ENCODE assay signal across 22 mouse cellular contexts in the genomic region with DNA sequence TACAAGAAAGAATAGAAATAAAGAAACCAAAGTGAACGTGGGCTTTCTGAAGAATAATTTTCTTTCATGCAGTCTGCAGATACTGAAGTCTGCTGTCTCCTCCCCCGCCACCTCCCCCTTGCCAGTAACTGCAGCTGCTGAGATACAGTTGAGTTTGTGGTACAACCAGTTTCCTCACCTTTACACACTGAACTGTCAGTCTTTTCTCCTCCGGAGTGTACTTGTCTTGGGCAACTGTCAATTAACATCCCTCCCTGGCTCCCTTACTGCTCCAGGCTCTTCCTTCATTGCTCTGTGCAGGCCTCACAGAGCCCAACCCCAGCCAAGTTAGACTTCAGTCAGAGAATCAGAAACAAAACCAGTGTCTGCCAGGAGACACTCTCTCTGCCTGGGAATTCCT. TPM values are rescaled to one million over a fixed set of nuclear protein-coding genes. Genes with fewer than 3 reads are reported as not detected.
DNase-seq lines count a peak whose midpoint lies in the region; ATAC-seq and TF ChIP-seq lines count a peak whose summit lies in the region.
"Had no signal": no experiment of that assay in that cellular context is flagged by ENCODE, and none has a peak within 500 bp of the region (broad histone marks: within the 10 kb centered on the region; RNA-seq: fewer than 3 reads in every experiment).

No protein-coding gene starts in this region.

- no peak for TF ChIP-seq CTCF in thymus, adult 2 months (IDR thresholded peaks at IDR 0.05; ENCODE audit: borderline replicate concordance, control insufficient read depth, extremely low read depth, insufficient read depth, low read length, poor library complexity)

- H3K36me3 ChIP-seq in thymus, adult 2 months (ENCODE audit: control insufficient read depth, insufficient read depth, low read length) = no peaks in the 10 kb centered on the region
- H3K36me3 ChIP-seq: embryonic facial prominence, embryonic 12.5 days; heart, embryonic 15.5 days; hindbrain, embryonic 12.5 days; stomach, embryonic 15.5 days had no signal

- H3K4me3 ChIP-seq in thymus, adult 2 months (ENCODE audit: control insufficient read depth, insufficient read depth, low read length) = no peak overlapping the region
- H3K4me3 ChIP-seq: embryonic facial prominence, embryonic 12.5 days; erythroblast, embryonic 14.5 days; forebrain, embryonic 13.5 days; heart, embryonic 15.5 days; hindbrain, embryonic 12.5 days; stomach, embryonic 15.5 days had no signal

- no peak for TF ChIP-seq POLR2A in thymus, adult 2 months (IDR thresholded peaks at IDR 0.05; ENCODE audit: control insufficient read depth, extremely low read depth, insufficient read depth, low read length, poor library complexity)

- H3K27ac ChIP-seq in thymus, adult 2 months (ENCODE audit: control insufficient read depth, insufficient read depth, low read length) = peak overlapping the region; percentile 100
- H3K27ac ChIP-seq: embryonic facial prominence, embryonic 12.5 days; forebrain, embryonic 13.5 days; heart, embryonic 15.5 days; hindbrain, embryonic 12.5 days; macrophage; stomach, embryonic 15.5 days had no signal

- H3K4me1 ChIP-seq in thymus, adult 2 months (replicated peaks; ENCODE audit: control insufficient read depth, insufficient read depth, low read length) = peaks cover 15% of the 10 kb centered on the region
- H3K4me1 ChIP-seq: embryonic facial prominence, embryonic 12.5 days; forebrain, embryonic 13.5 days; heart, embryonic 15.5 days; hindbrain, embryonic 12.5 days; stomach, embryonic 15.5 days had no signal

- peak; percentile 88 for ATAC-seq in frontal cortex, adult (ENCODE audit: low TSS enrichment)
- ATAC-seq in granulocyte monocyte progenitor cell, adult 5-6 weeks (replicated peaks; ENCODE audit: poor library complexity, severe bottlenecking) = 0 out of 2 replicates have a peak, but pooled peaks have one; percentile 5
- no peak for ATAC-seq in megakaryocyte, adult 5-6 weeks (ENCODE audit: poor library complexity, severe bottlenecking)
- ATAC-seq: CD4-positive, CD25-positive, alpha-beta regulatory T cell, adult 4 months; forebrain, embryonic 13.5 days had no signal

- 2% methylated on average over 3 of the region's 3 CpGs for WGBS in thymus, adult 2 months

- H3K27me3 ChIP-seq in thymus, adult 2 months (ENCODE audit: control insufficient read depth, insufficient read depth, low read length) = no peaks in the 10 kb centered on the region
- H3K27me3 ChIP-seq: embryonic facial prominence, embryonic 12.5 days; forebrain, embryonic 13.5 days; heart, embryonic 15.5 days; hindbrain, embryonic 12.5 days; stomach, embryonic 15.5 days had no signal

- DNase-seq in frontal cortex, postnatal 14 days (ENCODE audit: low spot score in 2 of 2) = no peak
- peak; percentile 58 for DNase-seq in thymus, adult 2 months
- peak; percentile 73 for DNase-seq in thymus, postnatal 4 days
- DNase-seq in kidney, adult 8-10 months = no peak
- DNase-seq: adrenal gland, postnatal 14 days; cerebellum, postnatal 10 days; gastrocnemius, postnatal 10 days; kidney, adult 2 months; kidney, postnatal 10 days; layer of hippocampus, postnatal 36 days; right cerebral cortex, adult 18-20 months had no signal

RNA-seq across cellular contexts. Expression of gene Bloc1s6, which starts 17.7 kb away (rescaled TPM):
- 25.7 and 31.8 TPM in 2 replicates for total RNA-seq in granulocyte monocyte progenitor cell, adult 5-6 weeks (2014; fragmentation: Nextera tagmentation)
- 38.8 and 39.9 TPM in 2 replicates for total RNA-seq in granulocyte monocyte progenitor cell, adult 5-6 weeks (2017)
- polyA plus RNA-seq in thymus, adult 2 months (2012; rRNA removed) = 38.3 and 40.5 TPM in 2 replicates
- total RNA-seq in megakaryocyte, adult 5-6 weeks (2015) = 12.0 and 12.9 TPM in 2 replicates
- 24.1 and 30.4 TPM in 2 replicates for total RNA-seq in megakaryocyte, adult 5-6 weeks (2017)

RNA-seq across cellular contexts. Expression of gene Slc30a4, which starts 18.1 kb away (rescaled TPM):
- total RNA-seq in granulocyte monocyte progenitor cell, adult 5-6 weeks (2014; fragmentation: Nextera tagmentation) = 1.3 and 2.0 TPM in 2 replicates
- total RNA-seq in granulocyte monocyte progenitor cell, adult 5-6 weeks (2017) = 1.3 and 2.1 TPM in 2 replicates
- polyA plus RNA-seq in thymus, adult 2 months (2012; rRNA removed) = 7.3 and 8.0 TPM in 2 replicates
- 1.2 and 1.9 TPM in 2 replicates for total RNA-seq in megakaryocyte, adult 5-6 weeks (2015)
- 1.9 and 2.2 TPM in 2 replicates for total RNA-seq in megakaryocyte, adult 5-6 weeks (2017)
- polyA plus RNA-seq: erythroblast, embryonic 14.5 days had no signal

RNA-seq across cellular contexts. Expression of gene Sqor, which starts 44.5 kb away (rescaled TPM):
- total RNA-seq in granulocyte monocyte progenitor cell, adult 5-6 weeks (2014; fragmentation: Nextera tagmentation) = 22.7 and 29.0 TPM in 2 replicates
- total RNA-seq in granulocyte monocyte progenitor cell, adult 5-6 weeks (2017) = 26.4 and 36.6 TPM in 2 replicates
- 12.2 and 15.2 TPM in 2 replicates for polyA plus RNA-seq in thymus, adult 2 months (2012; rRNA removed)
- 106 and 117 TPM in 2 replicates for total RNA-seq in megakaryocyte, adult 5-6 weeks (2015)
- total RNA-seq in megakaryocyte, adult 5-6 weeks (2017) = 167 and 173 TPM in 2 replicates

Comparison
In these comparisons a context has a peak if more than half of its experiments do, and no peak if none do; other contexts are left out.
1. DNase-seq: peak in thymus, adult 2 months (single experiment) and thymus, postnatal 4 days (single experiment); none in frontal cortex, postnatal 14 days (0 of 2) and kidney, adult 8-10 months (0 of 2).